Mouse (Mus musculus): Measurements from ENCODE around the gene Drd1. TPM values are rescaled to one million over a fixed set of nuclear protein-coding genes. Genes with fewer than 3 reads are reported as not detected.

Gene Drd1
- not detected for polyA plus RNA-seq (2014; fragmentation: Illumina TruSeq; extraction: RNeasy Lipid Tissue Mini Kit (QIAGEN cat#74804); ENCODE audit: low read depth, low replicate concordance)

DNA sequence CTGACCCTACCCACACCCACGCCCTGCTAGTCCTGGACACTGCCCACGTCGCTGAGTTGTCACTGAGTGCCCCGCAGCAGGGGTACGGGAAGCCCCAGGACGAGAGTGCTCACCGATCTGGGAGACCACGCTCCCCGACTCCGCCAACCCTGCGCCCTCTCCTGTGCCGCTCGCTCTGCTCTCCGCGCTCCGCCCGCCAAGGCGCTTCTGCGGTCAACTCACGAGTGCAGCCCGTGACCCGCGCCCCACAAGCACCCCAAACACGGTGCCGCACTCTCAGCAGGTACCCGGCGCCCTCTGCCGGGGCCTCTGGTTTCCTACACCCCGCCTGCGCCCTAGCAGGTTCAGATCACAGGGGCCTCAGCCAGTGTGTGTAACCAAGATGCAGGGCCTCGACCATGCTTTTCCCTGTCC, at the start of gene Drd1:
Gene Drd1 (minus strand): TSS at position 258 of the 414 bp plus-strand sequence.

DNA sequence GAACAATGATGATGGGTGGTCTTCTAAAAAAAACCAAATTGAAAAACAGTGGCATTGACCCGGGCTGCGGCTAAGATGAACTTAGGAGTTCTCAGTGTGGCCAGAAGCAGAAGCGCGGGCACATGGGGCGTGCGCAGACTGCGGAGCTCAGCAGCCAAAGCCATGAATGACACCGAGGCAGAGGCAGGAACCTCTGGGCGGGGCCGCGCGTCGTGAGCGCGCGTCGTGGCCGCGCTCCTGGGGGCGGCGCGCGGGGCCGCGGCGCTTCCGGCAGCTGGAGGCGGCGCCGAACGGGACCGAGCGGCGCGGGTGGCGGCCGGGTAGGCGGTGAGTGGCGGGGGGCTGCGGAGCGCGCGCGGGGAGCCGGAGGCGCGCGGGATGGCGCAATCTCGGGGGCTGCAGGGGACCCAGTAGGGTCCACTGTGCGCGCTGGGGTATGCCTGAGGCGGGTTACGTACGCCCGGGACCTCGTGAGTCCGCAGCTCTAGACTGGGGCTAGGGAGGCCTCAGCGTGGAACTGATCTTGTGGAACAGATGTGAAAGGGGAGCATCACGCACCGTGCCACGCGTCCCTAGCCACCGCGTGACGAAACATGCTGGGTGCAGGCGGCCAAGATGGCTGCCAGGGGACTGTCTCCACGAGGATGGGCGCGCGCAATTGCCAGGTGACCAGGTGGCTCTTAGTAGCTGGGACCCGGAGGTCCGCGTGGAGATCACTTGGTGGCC, 16.3 kb upstream of the Drd1 start, which contains the start of gene Sfxn1:
Gene Sfxn1 (plus strand): TSS at position 264 of the 726 bp plus-strand sequence.

Other genes starting within 250 kb of the Drd1 start
- 7.4 TPM for gene Sfxn1, start 16.2 kb upstream of the Drd1 start, polyA plus RNA-seq (2014; fragmentation: Illumina TruSeq; extraction: RNeasy Lipid Tissue Mini Kit (QIAGEN cat#74804); ENCODE audit: low read depth, low replicate concordance)
- 0.71 TPM for gene Hrh2, start 136.4 kb upstream of the Drd1 start, polyA plus RNA-seq (2014; fragmentation: Illumina TruSeq; extraction: RNeasy Lipid Tissue Mini Kit (QIAGEN cat#74804); ENCODE audit: low read depth, low replicate concordance)